Mouse (Mus musculus): ENCODE data around the gene Fam217a.
"Not testable (repeated sequence)": the region's sequence is repeated elsewhere in the genome, so short reads cannot be mapped to it uniquely, and the experiment has no call there.

Gene Fam217a

DNA sequence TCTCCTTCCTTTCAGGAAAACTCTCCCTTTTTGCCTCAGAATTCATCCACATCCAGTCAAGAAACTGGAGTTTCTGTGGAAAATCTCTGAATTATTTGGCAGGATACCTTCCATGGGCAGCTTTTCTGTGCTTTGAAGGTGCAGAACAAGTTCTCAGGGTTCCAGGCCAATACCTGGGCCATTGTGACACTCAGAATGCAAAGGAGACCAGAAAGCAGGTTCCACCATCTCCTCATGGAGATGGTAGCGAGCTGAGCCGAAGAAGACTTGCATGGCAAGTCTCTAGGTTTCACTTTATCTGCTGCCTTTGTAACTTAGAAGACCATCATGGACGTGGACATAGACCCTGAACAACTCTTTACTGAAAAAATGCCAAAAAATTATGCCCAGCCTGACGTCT, at the start of gene Fam217a, which contains the start of gene 4933417A18Rik:
Gene Fam217a, minus strand, starts transcription at position 101 of the 400 bp plus-strand sequence.
Gene 4933417A18Rik, plus strand, starts transcription at position 200 of the 400 bp plus-strand sequence.
- TF ChIP-seq CTCF (conservative IDR thresholded peaks at IDR 0.05; ENCODE audit: low read length) (no peak), POU5F1 (IDR thresholded peaks at IDR 0.05; ENCODE audit: borderline replicate concordance, low read length) (no peak), NANOG (IDR thresholded peaks at IDR 0.05; ENCODE audit: borderline replicate concordance, low read length) (no peak)
- peaks cover 50% of the 10 kb centered on the region for H3K4me1 ChIP-seq (replicated peaks; ENCODE audit: low read depth, low read length)

DNA sequence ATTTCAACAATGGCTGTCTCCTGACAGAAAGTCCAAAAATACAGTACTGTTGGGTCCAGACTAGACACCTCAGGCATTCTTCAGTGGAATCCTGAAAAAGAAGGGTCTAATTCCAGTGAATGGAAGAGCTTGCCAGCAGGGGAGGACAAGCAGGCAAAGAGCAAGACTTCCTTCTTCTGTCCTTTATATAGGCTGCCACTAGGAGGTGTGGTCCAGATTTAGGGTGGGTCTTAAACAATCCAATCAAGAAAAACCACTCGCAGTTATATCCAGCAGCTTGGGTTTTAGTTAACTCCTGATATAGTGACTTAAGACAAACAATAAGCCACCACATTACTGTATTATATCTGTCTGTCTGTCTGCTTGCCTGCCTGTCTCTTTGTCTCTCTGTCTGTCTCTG, 49.7 kb upstream of the Fam217a start:
- TF ChIP-seq NANOG (IDR thresholded peaks at IDR 0.05; ENCODE audit: borderline replicate concordance, low read length) (no peak), CTCF (conservative IDR thresholded peaks at IDR 0.05; ENCODE audit: low read length) (no peak; the same call in 1 of the 2 replicates), POU5F1 (IDR thresholded peaks at IDR 0.05; ENCODE audit: borderline replicate concordance, low read length) (no peak)
- H3K4me1 ChIP-seq (replicated peaks; ENCODE audit: low read depth, low read length) = peaks cover 34% of the 10 kb centered on the region
- H3K36me3 ChIP-seq (ENCODE audit: insufficient read depth, low read length) = peaks cover 18% of the 10 kb centered on the region
- H3K27me3 ChIP-seq (ENCODE audit: insufficient read depth, low read length) = no peaks in the 10 kb centered on the region
- H3K9me3 ChIP-seq (ENCODE audit: low read length) = no peaks in the 10 kb centered on the region
- no peak overlapping the region for H3K4me3 ChIP-seq (replicated peaks; ENCODE audit: low read length)

More for the DNA sequence above, at the start of gene Fam217a, which contains the start of gene 4933417A18Rik:
- Histone ChIP-seq H3K9me3 (ENCODE audit: low read length) (no peaks in the 10 kb centered on the region), H3K27me3 (ENCODE audit: insufficient read depth, low read length) (no peaks in the 10 kb centered on the region), H3K36me3 (ENCODE audit: insufficient read depth, low read length) (no peaks in the 10 kb centered on the region), H3K4me3 (replicated peaks; ENCODE audit: low read length) (no peak within 1 kb of the TSS)

DNA sequence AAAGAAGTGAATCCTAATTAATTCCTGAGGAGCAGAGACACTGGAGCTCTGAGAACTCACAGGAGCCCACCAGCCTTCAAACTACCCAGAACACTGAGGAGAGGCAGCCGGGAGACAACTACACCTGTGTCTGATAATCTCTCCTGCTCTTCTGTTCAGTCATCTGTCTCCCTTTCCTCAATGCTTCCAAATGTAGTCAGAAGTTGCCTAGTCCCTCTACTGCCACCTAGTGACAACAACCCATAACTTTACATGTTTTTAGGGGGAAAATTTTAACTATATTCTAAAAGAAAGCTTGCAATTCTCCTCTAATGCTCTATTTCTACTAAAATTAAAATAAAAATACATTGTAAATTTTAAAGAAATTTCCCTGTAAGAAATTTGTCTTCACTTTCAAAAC, 49.0 kb upstream of the Fam217a start:
- Histone ChIP-seq H3K9me3 (ENCODE audit: low read length) (no peaks in the 10 kb centered on the region), H3K4me1 (replicated peaks; ENCODE audit: low read depth, low read length) (peaks cover 28% of the 10 kb centered on the region), H3K4me3 (replicated peaks; ENCODE audit: low read length) (no peak overlapping the region), H3K36me3 (ENCODE audit: insufficient read depth, low read length) (peaks cover 13% of the 10 kb centered on the region), H3K27me3 (ENCODE audit: insufficient read depth, low read length) (no peaks in the 10 kb centered on the region)
- TF ChIP-seq NANOG (IDR thresholded peaks at IDR 0.05; ENCODE audit: borderline replicate concordance, low read length) = no peak
- no peak for TF ChIP-seq POU5F1 (IDR thresholded peaks at IDR 0.05; ENCODE audit: borderline replicate concordance, low read length)
- peak; percentile 73 for TF ChIP-seq CTCF (conservative IDR thresholded peaks at IDR 0.05; ENCODE audit: low read length)

DNA sequence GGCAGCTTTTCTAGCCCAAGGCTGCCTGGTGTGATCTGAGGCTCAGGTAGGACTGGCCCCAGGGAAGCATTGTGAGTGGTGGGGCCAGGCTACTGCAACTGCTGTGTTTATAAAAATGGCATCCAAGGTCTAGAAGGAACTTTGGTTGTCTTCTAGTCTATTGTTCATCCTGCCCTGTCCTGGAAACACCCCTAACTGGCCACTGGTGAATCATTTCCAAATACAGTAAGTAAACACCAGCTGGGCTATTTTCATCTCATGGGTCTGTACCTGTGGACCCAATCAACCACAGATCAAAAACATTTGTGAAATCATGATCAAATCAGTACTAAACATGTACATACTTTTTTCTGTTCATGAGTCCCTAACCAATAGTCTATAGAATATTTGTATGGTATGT, 48.3 kb upstream of the Fam217a start:
- H3K27me3 ChIP-seq (ENCODE audit: insufficient read depth, low read length); H3K9me3 ChIP-seq (ENCODE audit: low read length); H3K36me3 ChIP-seq (ENCODE audit: insufficient read depth, low read length); H3K4me3 ChIP-seq (replicated peaks; ENCODE audit: low read length): not testable (repeated sequence)
- peaks cover 21% of the 10 kb centered on the region for H3K4me1 ChIP-seq (replicated peaks; ENCODE audit: low read depth, low read length)

DNA sequence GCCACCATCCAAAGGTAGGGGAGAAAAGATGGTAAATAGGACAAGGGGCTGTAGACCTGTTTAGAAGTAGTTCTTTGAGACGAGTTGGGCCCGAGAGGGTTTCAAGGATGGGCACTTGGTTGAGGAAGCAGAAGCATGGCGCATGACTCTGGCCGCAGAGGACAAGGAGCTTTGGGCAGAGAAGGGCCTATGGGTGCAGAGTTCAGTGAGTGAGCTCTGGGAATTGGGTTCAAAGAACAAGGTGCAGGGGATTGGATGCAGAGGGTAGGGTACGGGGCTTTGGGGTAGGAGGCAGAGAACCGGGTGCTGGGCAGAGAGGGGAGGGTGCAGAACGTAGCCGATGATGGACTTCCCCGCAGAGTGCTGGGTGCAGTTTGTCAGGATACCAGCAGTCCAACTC, 41.5 kb upstream of the Fam217a start:
- H3K9me3 ChIP-seq (ENCODE audit: low read length); H3K36me3 ChIP-seq (ENCODE audit: insufficient read depth, low read length); H3K4me3 ChIP-seq (replicated peaks; ENCODE audit: low read length): not testable (repeated sequence)
- peaks cover 39% of the 10 kb centered on the region for H3K4me1 ChIP-seq (replicated peaks; ENCODE audit: low read depth, low read length)
- H3K27me3 ChIP-seq (ENCODE audit: insufficient read depth, low read length) = peaks cover 27% of the 10 kb centered on the region

DNA sequence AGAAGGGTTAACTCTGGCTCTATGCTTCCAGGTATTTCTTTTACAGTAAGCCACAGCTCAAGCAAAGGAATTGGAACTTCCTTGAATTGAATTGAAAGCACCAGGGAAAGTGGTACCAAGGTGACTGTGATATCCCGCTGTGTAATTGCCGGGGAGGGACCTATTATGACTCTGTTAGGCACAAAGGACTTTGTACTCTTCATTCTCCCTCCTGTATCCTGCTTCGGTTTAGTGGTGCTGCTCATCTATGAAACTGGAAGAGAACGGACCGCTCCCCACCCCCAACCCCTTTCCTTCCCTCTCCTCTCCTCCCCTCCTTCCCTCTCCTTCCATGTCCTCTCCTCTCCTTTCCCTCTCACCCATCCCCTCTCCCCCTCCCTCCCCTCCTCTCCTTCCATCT, 40.8 kb upstream of the Fam217a start:
- H3K9me3 ChIP-seq (ENCODE audit: low read length) = no peaks in the 10 kb centered on the region

GRCm38 (mm10) chr13:34964419-34964818, 40.3 kb upstream of the Fam217a start:
- Histone ChIP-seq H3K4me1 (replicated peaks; ENCODE audit: low read depth, low read length) (peaks cover 47% of the 10 kb centered on the region), H3K27me3 (ENCODE audit: insufficient read depth, low read length) (peaks cover 27% of the 10 kb centered on the region), H3K4me3 (replicated peaks; ENCODE audit: low read length) (peak overlapping the region; percentile 65), H3K9me3 (ENCODE audit: low read length) (no peaks in the 10 kb centered on the region), H3K36me3 (ENCODE audit: insufficient read depth, low read length) (no peaks in the 10 kb centered on the region)
- TF ChIP-seq NANOG (IDR thresholded peaks at IDR 0.05; ENCODE audit: borderline replicate concordance, low read length) (no peak), CTCF (conservative IDR thresholded peaks at IDR 0.05; ENCODE audit: low read length) (no peak)

More for the DNA sequence above, 40.8 kb upstream of the Fam217a start:
- Histone ChIP-seq H3K27me3 (ENCODE audit: insufficient read depth, low read length) (peaks cover 27% of the 10 kb centered on the region), H3K36me3 (ENCODE audit: insufficient read depth, low read length) (no peaks in the 10 kb centered on the region), H3K4me3 (replicated peaks; ENCODE audit: low read length) (no peak overlapping the region), H3K4me1 (replicated peaks; ENCODE audit: low read depth, low read length) (peaks cover 44% of the 10 kb centered on the region)
- TF ChIP-seq NANOG (IDR thresholded peaks at IDR 0.05; ENCODE audit: borderline replicate concordance, low read length) (no peak), CTCF (conservative IDR thresholded peaks at IDR 0.05; ENCODE audit: low read length) (no peak), POU5F1 (IDR thresholded peaks at IDR 0.05; ENCODE audit: borderline replicate concordance, low read length) (no peak)

DNA sequence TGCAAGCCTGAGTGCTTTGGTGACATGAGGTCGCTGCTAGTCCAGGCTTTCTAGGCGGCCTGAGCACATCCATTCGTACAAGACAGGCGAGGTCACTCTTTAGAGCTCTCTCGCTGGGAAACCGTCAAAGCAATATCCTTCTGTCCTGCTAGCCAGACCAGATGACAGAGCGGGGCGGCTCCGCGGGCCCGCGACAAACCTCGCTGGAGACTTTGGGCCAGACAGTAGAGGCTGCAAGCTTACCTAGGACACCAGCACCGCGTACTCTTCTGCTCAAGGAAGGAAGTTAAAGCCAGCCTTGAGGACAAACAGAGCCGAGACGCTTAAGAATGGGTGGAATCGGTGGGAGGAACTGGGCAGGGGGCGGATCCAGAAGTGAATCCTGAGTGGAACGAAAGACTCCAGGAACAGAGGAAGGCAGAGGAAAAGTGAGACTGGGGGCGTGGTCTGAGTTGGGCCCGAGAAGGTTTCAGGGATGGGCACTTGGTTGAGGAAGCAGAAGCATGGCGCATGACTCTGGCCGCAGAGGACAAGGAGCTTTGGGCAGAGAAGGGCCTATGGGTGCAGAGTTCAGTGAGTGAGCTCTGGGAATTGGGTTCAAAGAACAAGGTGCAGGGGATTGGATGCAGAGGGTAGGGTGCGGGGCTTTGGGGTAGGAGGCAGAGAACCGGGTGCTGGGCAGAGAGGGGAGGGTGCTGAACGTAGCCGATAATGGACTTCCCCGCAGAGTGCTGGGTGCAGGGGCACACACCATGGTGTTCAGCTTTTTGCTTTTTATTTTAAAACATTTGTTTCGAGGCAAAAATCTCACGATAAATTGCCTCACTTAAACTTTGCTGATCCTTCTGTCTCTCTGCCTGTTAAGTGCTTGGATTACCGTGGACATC, 39.6 kb upstream of the Fam217a start, which contains the start of gene Eci3:
Gene Eci3, minus strand, starts transcription at position 300 of the 887 bp plus-strand sequence.
- H3K27me3 ChIP-seq (ENCODE audit: insufficient read depth, low read length) = peaks cover 27% of the 10 kb centered on the region
- peaks cover 53% of the 10 kb centered on the region for H3K4me1 ChIP-seq (replicated peaks; ENCODE audit: low read depth, low read length)
- no peak for TF ChIP-seq NANOG (IDR thresholded peaks at IDR 0.05; ENCODE audit: borderline replicate concordance, low read length)
- no peak for TF ChIP-seq POU5F1 (IDR thresholded peaks at IDR 0.05; ENCODE audit: borderline replicate concordance, low read length)
- no peak for TF ChIP-seq CTCF (conservative IDR thresholded peaks at IDR 0.05; ENCODE audit: low read length)
- no peaks in the 10 kb centered on the region for H3K36me3 ChIP-seq (ENCODE audit: insufficient read depth, low read length)
- H3K4me3 ChIP-seq (replicated peaks; ENCODE audit: low read length) = peak within 1 kb of the TSS; percentile 65
- no peaks in the 10 kb centered on the region for H3K9me3 ChIP-seq (ENCODE audit: low read length)

Data from E14TG2a.4 (cell line).